Mouse (Mus musculus): ENCODE data around the gene Aqp1.

Aqp1 gene

GRCm38 (mm10) chr6:55335989-55336514, at the start of gene Aqp1:
Gene Aqp1, plus strand, starts transcription at chr6:55336432.
- TF ChIP-seq NANOG (IDR thresholded peaks at IDR 0.05; ENCODE audit: borderline replicate concordance, low read length): no peak
- no peak for TF ChIP-seq POU5F1 (IDR thresholded peaks at IDR 0.05; ENCODE audit: borderline replicate concordance, low read length)
- no peak for TF ChIP-seq CTCF (conservative IDR thresholded peaks at IDR 0.05; ENCODE audit: low read length)
- Histone ChIP-seq H3K27me3 (ENCODE audit: insufficient read depth, low read length) (peaks cover 32% of the 10 kb centered on the region), H3K9me3 (ENCODE audit: low read length) (no peaks in the 10 kb centered on the region; the same call in 1 of the 2 replicates), H3K4me1 (replicated peaks; ENCODE audit: low read depth, low read length) (peaks cover 9% of the 10 kb centered on the region), H3K4me3 (replicated peaks; ENCODE audit: low read length) (0 out of 2 replicates have a peak within 1 kb of the TSS, but pooled peaks have one; percentile 23), H3K36me3 (ENCODE audit: insufficient read depth, low read length) (no peaks in the 10 kb centered on the region)

DNA sequence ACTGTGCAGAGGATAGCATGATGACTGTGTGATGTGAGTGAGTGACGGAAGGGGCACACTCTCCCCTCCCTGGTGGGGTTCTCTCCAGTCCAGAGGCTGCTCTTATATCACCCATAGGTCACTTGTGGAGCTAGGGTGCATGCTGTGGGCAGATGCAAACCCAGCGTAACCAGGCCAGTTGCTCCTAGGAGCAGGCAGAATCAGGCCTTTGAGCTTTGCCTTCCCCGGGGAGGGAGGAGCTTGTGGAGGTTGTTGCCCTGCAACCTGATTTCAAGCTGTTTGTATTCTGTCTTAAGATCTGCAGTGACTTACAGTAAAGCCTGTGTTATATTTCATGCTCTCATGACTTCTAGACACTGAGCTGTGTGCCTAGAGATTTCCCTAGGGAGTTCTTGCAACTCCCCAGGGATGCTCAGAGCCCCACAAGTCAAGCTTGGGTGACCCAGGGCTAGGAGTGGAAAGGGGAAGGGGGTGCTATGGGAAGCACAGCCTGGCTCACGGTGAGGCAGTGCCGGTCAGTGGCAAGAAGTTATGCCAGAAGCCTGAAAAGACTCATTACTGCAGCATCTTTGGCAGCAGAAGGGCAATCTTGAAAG, 48.1 kb upstream of the Aqp1 start:
- no peaks in the 10 kb centered on the region for H3K36me3 ChIP-seq (ENCODE audit: insufficient read depth, low read length)
- no peaks in the 10 kb centered on the region for H3K9me3 ChIP-seq (ENCODE audit: low read length)
- TF ChIP-seq NANOG (IDR thresholded peaks at IDR 0.05; ENCODE audit: borderline replicate concordance, low read length) (no peak), POU5F1 (IDR thresholded peaks at IDR 0.05; ENCODE audit: borderline replicate concordance, low read length) (no peak), CTCF (conservative IDR thresholded peaks at IDR 0.05; ENCODE audit: low read length) (no peak)
- no peak overlapping the region for H3K4me3 ChIP-seq (replicated peaks; ENCODE audit: low read length)
- H3K4me1 ChIP-seq (replicated peaks; ENCODE audit: low read depth, low read length): no peaks in the 10 kb centered on the region
- no peaks in the 10 kb centered on the region for H3K27me3 ChIP-seq (ENCODE audit: insufficient read depth, low read length)

DNA sequence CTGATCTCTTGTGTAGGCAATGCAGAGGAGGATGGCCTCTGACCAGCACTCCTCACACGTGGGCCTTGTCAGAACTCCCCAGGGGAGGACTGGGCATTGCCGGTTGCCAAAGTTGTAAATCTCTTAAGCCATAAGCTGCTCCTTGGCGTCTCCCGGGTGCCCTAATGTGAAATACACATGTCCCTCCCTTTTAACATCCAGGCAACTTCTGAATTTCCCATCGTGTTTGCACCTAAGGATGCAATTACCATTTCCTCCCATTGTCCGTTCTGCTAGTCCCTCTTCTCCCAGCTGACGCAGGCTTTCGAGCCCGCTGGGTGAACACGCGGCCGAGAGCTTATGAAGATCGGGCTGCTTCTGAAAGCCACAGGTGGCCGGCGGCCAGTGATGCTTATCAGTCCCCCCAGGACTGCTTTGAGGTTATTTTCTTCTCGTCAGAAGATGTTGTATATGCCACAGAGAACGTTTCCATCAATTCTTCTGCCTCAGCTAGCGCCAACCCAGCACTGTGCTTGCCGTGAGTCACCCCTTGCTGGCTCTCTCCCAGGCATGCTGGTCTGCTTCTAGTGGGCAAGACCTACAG, 41.6 kb upstream of the Aqp1 start:
- TF ChIP-seq CTCF (conservative IDR thresholded peaks at IDR 0.05; ENCODE audit: low read length) (no peak), NANOG (IDR thresholded peaks at IDR 0.05; ENCODE audit: borderline replicate concordance, low read length) (no peak), POU5F1 (IDR thresholded peaks at IDR 0.05; ENCODE audit: borderline replicate concordance, low read length) (no peak)
- no peaks in the 10 kb centered on the region for H3K36me3 ChIP-seq (ENCODE audit: insufficient read depth, low read length)
- H3K9me3 ChIP-seq (ENCODE audit: low read length): no peaks in the 10 kb centered on the region
- H3K4me3 ChIP-seq (replicated peaks; ENCODE audit: low read length): no peak overlapping the region
- H3K27me3 ChIP-seq (ENCODE audit: insufficient read depth, low read length): no peaks in the 10 kb centered on the region
- no peaks in the 10 kb centered on the region for H3K4me1 ChIP-seq (replicated peaks; ENCODE audit: low read depth, low read length)

DNA sequence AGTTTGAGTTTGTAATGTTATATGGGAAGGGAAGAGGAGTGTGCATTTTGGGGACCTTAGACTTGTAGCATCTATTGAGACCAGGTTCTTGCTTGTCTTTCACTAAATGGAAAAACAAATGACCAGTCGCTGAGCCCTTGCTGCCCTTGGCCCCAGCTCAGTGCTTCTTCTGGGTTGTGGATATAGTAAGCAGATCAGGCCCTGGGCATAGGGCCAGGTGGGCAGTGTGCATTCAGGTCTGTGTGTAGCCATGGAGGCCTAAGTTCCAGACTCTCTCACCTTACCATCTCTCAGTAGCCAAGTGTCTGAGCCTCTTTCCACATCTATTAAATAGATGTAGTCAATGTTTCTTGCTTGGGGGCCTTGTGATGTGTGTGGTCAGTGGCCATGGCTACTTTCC, 40.9 kb upstream of the Aqp1 start:
- no peak for TF ChIP-seq POU5F1 (IDR thresholded peaks at IDR 0.05; ENCODE audit: borderline replicate concordance, low read length)
- TF ChIP-seq CTCF (conservative IDR thresholded peaks at IDR 0.05; ENCODE audit: low read length): no peak
- no peak for TF ChIP-seq NANOG (IDR thresholded peaks at IDR 0.05; ENCODE audit: borderline replicate concordance, low read length)
- Histone ChIP-seq H3K36me3 (ENCODE audit: insufficient read depth, low read length) (no peaks in the 10 kb centered on the region), H3K27me3 (ENCODE audit: insufficient read depth, low read length) (no peaks in the 10 kb centered on the region), H3K4me3 (replicated peaks; ENCODE audit: low read length) (no peak overlapping the region), H3K9me3 (ENCODE audit: low read length) (no peaks in the 10 kb centered on the region), H3K4me1 (replicated peaks; ENCODE audit: low read depth, low read length) (no peaks in the 10 kb centered on the region)

DNA sequence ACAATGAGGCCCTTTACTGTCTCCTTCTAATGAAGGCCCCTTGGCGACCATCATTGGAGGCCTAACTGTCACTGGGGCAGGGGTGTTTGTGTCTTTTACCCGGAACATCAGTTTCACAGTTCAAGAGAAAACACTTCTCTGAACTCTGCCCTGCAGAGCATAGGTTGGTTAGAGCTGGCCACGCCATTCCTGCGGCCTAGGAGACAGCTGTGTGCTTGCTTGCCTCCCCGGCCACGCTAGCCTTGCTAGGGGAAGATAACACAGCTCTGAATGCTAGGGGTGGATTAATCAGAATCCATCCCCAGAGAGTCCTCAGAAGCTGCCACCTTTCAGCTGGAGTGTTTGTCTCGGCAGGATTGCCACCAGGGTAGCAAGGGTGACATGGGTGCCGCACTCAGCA, 36.8 kb upstream of the Aqp1 start:
- no peak overlapping the region for H3K4me3 ChIP-seq (replicated peaks; ENCODE audit: low read length)
- no peaks in the 10 kb centered on the region for H3K4me1 ChIP-seq (replicated peaks; ENCODE audit: low read depth, low read length)
- no peaks in the 10 kb centered on the region for H3K36me3 ChIP-seq (ENCODE audit: insufficient read depth, low read length)
- no peaks in the 10 kb centered on the region for H3K9me3 ChIP-seq (ENCODE audit: low read length)
- H3K27me3 ChIP-seq (ENCODE audit: insufficient read depth, low read length): no peaks in the 10 kb centered on the region
- TF ChIP-seq NANOG (IDR thresholded peaks at IDR 0.05; ENCODE audit: borderline replicate concordance, low read length): no peak

DNA sequence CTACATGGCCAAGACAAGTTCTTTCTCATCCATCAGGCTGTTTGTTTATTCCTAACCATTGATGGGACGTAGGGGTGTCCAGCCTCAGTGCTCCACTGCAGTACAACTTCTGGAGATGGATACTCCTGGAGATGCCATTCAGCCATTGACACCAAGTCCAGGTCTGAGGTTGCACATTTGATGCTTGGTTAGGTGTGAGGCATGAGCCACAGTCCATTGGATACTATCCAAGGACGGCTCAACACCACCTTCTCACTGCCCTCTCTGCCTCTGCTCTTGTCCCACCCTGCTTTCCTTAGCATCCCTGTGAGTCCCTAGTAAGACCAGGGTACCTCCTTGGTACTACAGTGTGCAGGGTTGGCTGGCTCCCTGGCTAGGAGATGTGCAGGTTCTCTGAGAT, 36.3 kb upstream of the Aqp1 start:
- Histone ChIP-seq H3K4me1 (replicated peaks; ENCODE audit: low read depth, low read length) (no peaks in the 10 kb centered on the region), H3K27me3 (ENCODE audit: insufficient read depth, low read length) (no peaks in the 10 kb centered on the region), H3K9me3 (ENCODE audit: low read length) (no peaks in the 10 kb centered on the region), H3K4me3 (replicated peaks; ENCODE audit: low read length) (no peak overlapping the region), H3K36me3 (ENCODE audit: insufficient read depth, low read length) (no peaks in the 10 kb centered on the region)
- TF ChIP-seq CTCF (conservative IDR thresholded peaks at IDR 0.05; ENCODE audit: low read length): no peak
- TF ChIP-seq NANOG (IDR thresholded peaks at IDR 0.05; ENCODE audit: borderline replicate concordance, low read length): no peak
- no peak for TF ChIP-seq POU5F1 (IDR thresholded peaks at IDR 0.05; ENCODE audit: borderline replicate concordance, low read length)

DNA sequence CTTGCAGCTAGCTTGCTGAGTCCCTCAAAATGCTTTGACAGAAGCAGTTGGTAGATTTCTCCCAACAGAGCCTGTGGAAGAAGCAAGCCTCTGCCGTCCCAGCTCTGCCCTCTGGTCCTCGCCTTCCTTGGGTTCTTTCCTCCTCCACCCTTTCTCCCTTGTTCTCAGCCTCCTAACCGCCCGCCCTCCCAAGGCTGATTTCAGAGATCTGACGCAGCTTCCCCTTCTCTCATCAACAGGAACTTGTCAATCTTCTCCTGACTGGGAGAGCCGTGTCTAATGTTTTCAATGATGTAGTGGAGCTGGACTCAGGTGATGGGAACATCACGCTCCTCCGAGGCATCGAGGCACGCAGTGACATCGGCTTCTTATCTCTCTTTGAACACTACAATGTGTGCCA, 35.5 kb upstream of the Aqp1 start:
- Histone ChIP-seq H3K9me3 (ENCODE audit: low read length) (no peaks in the 10 kb centered on the region), H3K4me1 (replicated peaks; ENCODE audit: low read depth, low read length) (no peaks in the 10 kb centered on the region), H3K36me3 (ENCODE audit: insufficient read depth, low read length) (no peaks in the 10 kb centered on the region), H3K4me3 (replicated peaks; ENCODE audit: low read length) (no peak overlapping the region), H3K27me3 (ENCODE audit: insufficient read depth, low read length) (no peaks in the 10 kb centered on the region)
- TF ChIP-seq CTCF (conservative IDR thresholded peaks at IDR 0.05; ENCODE audit: low read length) (no peak), NANOG (IDR thresholded peaks at IDR 0.05; ENCODE audit: borderline replicate concordance, low read length) (no peak), POU5F1 (IDR thresholded peaks at IDR 0.05; ENCODE audit: borderline replicate concordance, low read length) (no peak)

GRCm38 (mm10) chr6:55310179-55310578, 26.1 kb upstream of the Aqp1 start:
- Histone ChIP-seq H3K27me3 (ENCODE audit: insufficient read depth, low read length) (no peaks in the 10 kb centered on the region), H3K36me3 (ENCODE audit: insufficient read depth, low read length) (no peaks in the 10 kb centered on the region), H3K9me3 (ENCODE audit: low read length) (no peaks in the 10 kb centered on the region), H3K4me1 (replicated peaks; ENCODE audit: low read depth, low read length) (no peaks in the 10 kb centered on the region), H3K4me3 (replicated peaks; ENCODE audit: low read length) (no peak overlapping the region)
- no peak for TF ChIP-seq POU5F1 (IDR thresholded peaks at IDR 0.05; ENCODE audit: borderline replicate concordance, low read length)
- no peak for TF ChIP-seq CTCF (conservative IDR thresholded peaks at IDR 0.05; ENCODE audit: low read length)
- no peak for TF ChIP-seq NANOG (IDR thresholded peaks at IDR 0.05; ENCODE audit: borderline replicate concordance, low read length)

DNA sequence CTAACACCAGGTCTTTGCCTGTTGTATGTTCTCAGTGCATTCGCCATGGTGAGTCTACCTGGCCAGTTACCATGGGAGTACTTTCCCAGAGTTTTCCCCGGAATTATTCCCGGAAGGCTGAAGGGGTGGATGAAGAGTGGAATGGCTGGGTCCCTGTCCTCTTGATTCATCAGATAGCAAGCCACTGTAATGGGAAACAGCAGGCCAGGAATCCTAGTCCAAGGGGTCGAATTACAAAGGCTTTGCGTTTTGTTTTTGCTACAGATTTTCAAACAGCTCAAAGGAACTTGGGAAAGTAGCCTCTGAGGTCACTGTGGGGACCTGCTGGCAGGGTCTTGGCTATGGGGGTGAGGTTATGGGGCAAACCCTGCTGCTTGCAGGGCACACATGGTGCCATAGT, 24.3 kb upstream of the Aqp1 start:
- no peaks in the 10 kb centered on the region for H3K36me3 ChIP-seq (ENCODE audit: insufficient read depth, low read length)
- TF ChIP-seq NANOG (IDR thresholded peaks at IDR 0.05; ENCODE audit: borderline replicate concordance, low read length) (no peak), CTCF (conservative IDR thresholded peaks at IDR 0.05; ENCODE audit: low read length) (no peak), POU5F1 (IDR thresholded peaks at IDR 0.05; ENCODE audit: borderline replicate concordance, low read length) (no peak)
- no peaks in the 10 kb centered on the region for H3K27me3 ChIP-seq (ENCODE audit: insufficient read depth, low read length)
- no peak overlapping the region for H3K4me3 ChIP-seq (replicated peaks; ENCODE audit: low read length)
- no peaks in the 10 kb centered on the region for H3K9me3 ChIP-seq (ENCODE audit: low read length)
- H3K4me1 ChIP-seq (replicated peaks; ENCODE audit: low read depth, low read length): no peaks in the 10 kb centered on the region
